Mouse (Mus musculus) CH12.LX (cell line): ENCODE measurements around the gene Fcrlb. TPM values are rescaled to one million over a fixed set of nuclear protein-coding genes. Genes with fewer than 3 reads are reported as not detected.

Experiments
- DNase-seq: peaks from one replicate; pipeline ENCODE4 v3.0.0-alpha.2; 2013; ENCODE audit errors: extremely low read depth
- H3K27ac ChIP-seq: 2 replicates; pipeline ENCODE4 v1.5.1; 2012; ENCODE audit warnings: low read depth, mild to moderate bottlenecking, control low read depth, moderate library complexity; ENCODE audit not compliant: insufficient read depth
- H3K27me3 ChIP-seq: replicated peaks from 2 replicates; pipeline ENCODE3; 2012; ENCODE audit warnings: inconsistent platforms
- H3K36me3 ChIP-seq, 2 experiments: replicated peaks in 1 of 2; 2 replicates each; pipeline versions ENCODE3 to v1.6.1; 2012; ENCODE audit warnings: inconsistent platforms in 1 of 2, low read length in 1 of 2, mild to moderate bottlenecking in 1 of 2, mixed read lengths in 1 of 2, moderate library complexity in 1 of 2; ENCODE audit not compliant: control insufficient read depth in 1 of 2, insufficient read depth in 1 of 2
- H3K4me1 ChIP-seq, 2 experiments: 2 replicates each; pipeline ENCODE4 v1.6.1; 2012; ENCODE audit warnings: inconsistent platforms in 1 of 2, moderate library complexity in 1 of 2; ENCODE audit not compliant: insufficient read depth in 2 of 2, control insufficient read depth in 1 of 2
- H3K4me2 ChIP-seq: 2 replicates; pipeline ENCODE4 v1.6.1; 2012; ENCODE audit warnings: low read depth, mild to moderate bottlenecking, control low read depth; ENCODE audit not compliant: poor library complexity, insufficient read depth, severe bottlenecking
- H3K4me3 ChIP-seq, 3 experiments: fragments of 150-350 bp in 1 of 3; sonication (generic) in 1 of 3; replicated peaks in 1 of 3; 2 replicates each; pipeline versions ENCODE3 to v1.5.1; 2011 to 2012; ENCODE audit warnings: low read depth in 2 of 3, low read length in 2 of 3, mild to moderate bottlenecking in 2 of 3, moderate library complexity in 2 of 3, control low read depth in 1 of 3, improper control_type of control experiment in 1 of 3, inconsistent platforms in 1 of 3, mixed read lengths in 1 of 3; ENCODE audit not compliant: poor library complexity in 1 of 3
- H3K79me2 ChIP-seq: replicated peaks from 2 replicates; pipeline ENCODE4 v1.6.1; 2012; ENCODE audit warnings: mild to moderate bottlenecking, moderate library complexity; ENCODE audit not compliant: control insufficient read depth, poor library complexity, insufficient read depth, severe bottlenecking; ENCODE audit errors: extremely low read depth
- H3K9ac ChIP-seq: 2 replicates; pipeline ENCODE4 v1.6.1; 2012; ENCODE audit warnings: low read depth, mild to moderate bottlenecking, control low read depth, moderate library complexity; ENCODE audit not compliant: insufficient read depth
- H3K9me3 ChIP-seq: replicated peaks from 2 replicates; pipeline ENCODE3; 2012; ENCODE audit warnings: low read length, inconsistent platforms, mixed read lengths
- BHLHE40 ChIP-seq: IDR thresholded peaks from 2 replicates; pipeline ENCODE4 v1.6.1; 2011; ENCODE audit warnings: mild to moderate bottlenecking, low read depth, low read length, improper control_type of control experiment
- CTCF ChIP-seq, 2 experiments: IDR thresholded peaks in 1 of 2; conservative IDR thresholded peaks in 1 of 2; 2 replicates each; pipeline ENCODE4 v1.5.1; 2011 to 2012; ENCODE audit warnings: low read depth in 2 of 2, low read length in 2 of 2, improper control_type of control experiment in 1 of 2, inconsistent platforms in 1 of 2, mild to moderate bottlenecking in 1 of 2, moderate library complexity in 1 of 2
- E2F4 ChIP-seq: IDR thresholded peaks from 2 replicates; pipeline ENCODE4 v1.6.1; 2011; ENCODE audit warnings: low read depth, low read length, improper control_type of control experiment; ENCODE audit not compliant: insufficient replicate concordance
- ETS1 ChIP-seq: conservative IDR thresholded peaks from 2 replicates; pipeline ENCODE4 v1.6.1; 2012; ENCODE audit warnings: low read depth, mild to moderate bottlenecking, inconsistent platforms, low read length, improper control_type of control experiment, moderate library complexity
- GABPA ChIP-seq: IDR thresholded peaks from 2 replicates; pipeline ENCODE4 v1.6.1; 2012; ENCODE audit warnings: low read depth, low read length, improper control_type of control experiment, inconsistent platforms; ENCODE audit not compliant: insufficient replicate concordance
- HCFC1 ChIP-seq: IDR thresholded peaks from 2 replicates; pipeline ENCODE4 v1.6.1; 2012; ENCODE audit warnings: low read depth, mild to moderate bottlenecking, inconsistent platforms, low read length, improper control_type of control experiment
- JUN ChIP-seq: IDR thresholded peaks from 2 replicates; pipeline ENCODE4 v1.6.1; 2011; ENCODE audit warnings: low read depth, mild to moderate bottlenecking, low read length, improper control_type of control experiment, moderate library complexity; ENCODE audit not compliant: insufficient read depth
- JUND ChIP-seq: conservative IDR thresholded peaks from 2 replicates; pipeline ENCODE4 v1.6.1; 2011; ENCODE audit warnings: low read depth, low read length, improper control_type of control experiment
- KAT2A ChIP-seq: IDR thresholded peaks from 2 replicates; pipeline ENCODE4 v1.6.1; 2012; ENCODE audit warnings: low read length, improper control_type of control experiment, inconsistent platforms; ENCODE audit not compliant: insufficient replicate concordance
- MAFK ChIP-seq: IDR thresholded peaks from 2 replicates; pipeline ENCODE4 v1.6.1; 2011; ENCODE audit warnings: low read length, improper control_type of control experiment; ENCODE audit not compliant: insufficient replicate concordance
- MAZ ChIP-seq: IDR thresholded peaks from 2 replicates; pipeline ENCODE4 v1.6.1; 2012; ENCODE audit warnings: low read depth, mild to moderate bottlenecking, inconsistent platforms, low read length, improper control_type of control experiment, moderate library complexity
- MEF2A ChIP-seq: IDR thresholded peaks from 2 replicates; pipeline ENCODE4 v1.6.1; 2014; ENCODE audit warnings: low read depth, mild to moderate bottlenecking, inconsistent platforms, low read length, improper control_type of control experiment, borderline replicate concordance
- MXI1 ChIP-seq: IDR thresholded peaks from 2 replicates; pipeline ENCODE4 v1.6.1; 2011; ENCODE audit warnings: mild to moderate bottlenecking, low read depth, low read length, improper control_type of control experiment
- NELFE ChIP-seq: IDR thresholded peaks from 2 replicates; pipeline ENCODE4 v1.6.1; 2011; ENCODE audit warnings: low read depth, low read length, improper control_type of control experiment
- POLR2A ChIP-seq: IDR thresholded peaks from 2 replicates; pipeline ENCODE4 v1.6.1; 2011; ENCODE audit warnings: low read depth, mild to moderate bottlenecking, improper control_type of control experiment, low read length
- POLR2AphosphoS2 ChIP-seq: IDR thresholded peaks from 2 replicates; pipeline ENCODE4 v1.6.1; 2011; ENCODE audit warnings: low read depth, low read length, improper control_type of control experiment
- RAD21 ChIP-seq: IDR thresholded peaks from 2 replicates; pipeline ENCODE4 v1.6.1; 2011; ENCODE audit warnings: low read depth, mild to moderate bottlenecking, low read length, improper control_type of control experiment, moderate library complexity
- RCOR1 ChIP-seq: conservative IDR thresholded peaks from 2 replicates; pipeline ENCODE4 v1.6.1; 2012; ENCODE audit warnings: low read depth, mild to moderate bottlenecking, inconsistent platforms, low read length, improper control_type of control experiment
- SIN3A ChIP-seq: IDR thresholded peaks from 2 replicates; pipeline ENCODE4 v1.6.1; 2012; ENCODE audit warnings: low read length, improper control_type of control experiment, inconsistent platforms
- SMC3 ChIP-seq: IDR thresholded peaks from 2 replicates; pipeline ENCODE4 v1.6.1; 2011; ENCODE audit warnings: low read depth, low read length, improper control_type of control experiment
- TBP ChIP-seq: conservative IDR thresholded peaks from 2 replicates; pipeline ENCODE4 v1.6.1; 2011; ENCODE audit warnings: low read depth, low read length, improper control_type of control experiment
- TCF12 ChIP-seq: IDR thresholded peaks from 2 replicates; pipeline ENCODE4 v1.6.1; 2014; ENCODE audit warnings: low read depth, mild to moderate bottlenecking, inconsistent platforms, low read length, improper control_type of control experiment
- UBTF ChIP-seq: IDR thresholded peaks from 2 replicates; pipeline ENCODE4 v1.6.1; 2012; ENCODE audit warnings: low read depth, mild to moderate bottlenecking, inconsistent platforms, low read length, improper control_type of control experiment, moderate library complexity
- USF1 ChIP-seq: IDR thresholded peaks from 2 replicates; pipeline ENCODE4 v1.6.1; 2014; ENCODE audit warnings: low read depth, mild to moderate bottlenecking, inconsistent platforms, low read length, improper control_type of control experiment
- ZC3H11A ChIP-seq: IDR thresholded peaks from 2 replicates; pipeline ENCODE4 v1.6.1; 2012; ENCODE audit warnings: low read depth, mild to moderate bottlenecking, inconsistent platforms, low read length, improper control_type of control experiment
- ZNF384 ChIP-seq: IDR thresholded peaks from 2 replicates; pipeline ENCODE4 v1.6.1; 2012; ENCODE audit warnings: low read depth, low read length, improper control_type of control experiment, inconsistent platforms
- dilution Hi-C: fragments of 300-500 bp; cut with MboI; formaldehyde crosslinking; loops from 2 replicates; pipeline ENCODE4 v1.14.3; 2020; ENCODE audit warnings: low sequenced_read_pairs; ENCODE audit not compliant: extremely low pct_unique_long_range_greater_than_20kb, extremely low pct_ligation_motif_present
- in situ Hi-C: fragments of 300-500 bp; cut with MboI; formaldehyde crosslinking; loops from 3 replicates; pipeline ENCODE4 v1.14.3; 2019; ENCODE audit warnings: low sequenced_read_pairs, low pct_ligation_motif_present, low pct_unique_long_range_greater_than_20kb, mixed read lengths
- polyA plus RNA-seq: library from polyadenylated mRNA; unstranded; fragments of >175 nt; gene quantifications from 2 replicates; pipeline ENCODE4 v1.2.1, GENCODE M21; 2012; ENCODE audit warnings: low read depth; ENCODE audit not compliant: insufficient read length
- total RNA-seq, 2 experiments: library from RNA; depleted of rRNA; stranded (reverse); fragments of 300-350 nt in 1 of 2; fragments of >200 nt in 1 of 2; gene quantifications; 2 replicates each; pipeline ENCODE4 v1.2.3; 2012 to 2014

Fcrlb gene
- total and polyA plus RNA-seq, 3 experiments = not detected

DNA sequence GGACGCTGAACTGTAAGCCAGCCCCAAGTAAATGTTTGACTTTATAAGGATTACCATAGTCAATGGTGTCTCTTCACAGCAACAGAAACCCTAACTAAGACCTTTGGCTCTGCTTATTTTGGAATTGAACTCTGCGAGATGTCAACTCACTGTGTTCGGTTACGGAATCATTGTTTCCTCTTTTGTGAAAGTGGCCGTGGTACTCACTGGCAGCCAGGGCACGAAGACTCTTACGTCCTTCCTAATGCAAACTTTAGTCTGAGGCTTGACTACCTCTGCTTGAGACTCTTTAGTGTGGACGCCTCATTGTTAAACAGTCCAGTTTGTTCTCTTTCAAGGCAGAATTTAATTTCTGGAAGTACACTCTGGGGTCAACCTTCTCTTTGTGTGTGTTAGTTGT lies 6.6 kb upstream of the Fcrlb start:
- peaks cover 8 to 50% of the 10 kb centered on the region in 2 experiments for H3K36me3 ChIP-seq
- H3K4me1 ChIP-seq = peaks cover 0 to 11% of the 10 kb centered on the region in 2 experiments; a peak in 1 of 4 replicates
- no peaks in the 10 kb centered on the region for H3K79me2 ChIP-seq
- no peak for DNase-seq
- no peak overlapping the region for H3K4me3 ChIP-seq
- no peak overlapping the region for H3K27ac ChIP-seq
- no peak overlapping the region for H3K4me2 ChIP-seq
- H3K9ac ChIP-seq = no peak overlapping the region
- no peaks in the 10 kb centered on the region for H3K27me3 ChIP-seq
- H3K9me3 ChIP-seq = peaks cover 2% of the 10 kb centered on the region
- dilution Hi-C loops = no loop called here
- no peak for TF ChIP-seq E2F4
- TF ChIP-seq MXI1 = no peak
- no peak for TF ChIP-seq MAFK
- no peak for TF ChIP-seq USF1
- no peak for TF ChIP-seq TCF12
- TF ChIP-seq JUND = no peak
- no peak for TF ChIP-seq JUN
- TF ChIP-seq UBTF = no peak
- no peak for TF ChIP-seq MAZ
- TF ChIP-seq TBP = no peak
- no peak for TF ChIP-seq HCFC1
- no peak for TF ChIP-seq MEF2A
- TF ChIP-seq KAT2A = no peak
- no peak for TF ChIP-seq SMC3
- TF ChIP-seq ZC3H11A = no peak
- no peak for TF ChIP-seq RAD21
- TF ChIP-seq POLR2A = no peak
- in situ Hi-C loops = no loop called here

- Histone ChIP-seq H3K4me2 (no peak overlapping the region), H3K9me3 (peaks cover 2% of the 10 kb centered on the region), H3K4me1 (0 out of 4 replicates have a peak, but pooled peaks cover 0 to 3% of the 10 kb centered on the region in 2 experiments), H3K27me3 (no peaks in the 10 kb centered on the region), H3K9ac (no peak overlapping the region), H3K79me2 (no peaks in the 10 kb centered on the region)
- dilution Hi-C loops = no loop called here
- DNase-seq = no peak
- in situ Hi-C loops = no loop called here
- no peak for TF ChIP-seq RCOR1
- no peak for TF ChIP-seq SMC3
- TF ChIP-seq MAZ = no peak
- no peak for TF ChIP-seq GABPA
- TF ChIP-seq SIN3A = no peak
- TF ChIP-seq ZNF384 = no peak
- TF ChIP-seq BHLHE40 = no peak
- no peak for TF ChIP-seq MXI1
- TF ChIP-seq MEF2A = no peak
- TF ChIP-seq NELFE = no peak
- no peak for TF ChIP-seq POLR2AphosphoS2
- TF ChIP-seq TBP = no peak
- no peak for TF ChIP-seq ETS1
- no peak for TF ChIP-seq RAD21
- no peak for TF ChIP-seq KAT2A
- TF ChIP-seq CTCF (conservative IDR thresholded peaks at IDR 0.05 in 1 of 2, IDR thresholded peaks at IDR 0.05 in 1 of 2; ENCODE audit: low read depth in 2 of 2, low read length in 2 of 2) = no peak
- no peak for TF ChIP-seq E2F4
- TF ChIP-seq, all 38 proteins: peak for 0
- H3K36me3 ChIP-seq = peaks cover 8 to 34% of the 10 kb centered on the region in 2 experiments
- H3K4me3 ChIP-seq = no peak overlapping the region
- no peak overlapping the region for H3K27ac ChIP-seq
Measured at GRCm38 (mm10) chr1:170915657-170916056, 2.9 kb upstream of the Fcrlb start.
